Mouse (Mus musculus) spleen, adult 2 months (tissue): ENCODE measurements at regions not wholly inside any gene's neighbourhood (a gene's known extent, or its start where the extent isn't known, plus 50 kb on each side); places are given as distances from the start of the nearest gene placed in this dataset.

Experiments
- CTCF ChIP-seq: fragments of 200-500 bp; IDR thresholded peaks from 2 replicates; pipeline ENCODE4 v1.5.1; 2011; ENCODE audit warnings: mild to moderate bottlenecking, inconsistent platforms; ENCODE audit not compliant: insufficient read depth, insufficient read length, insufficient replicate concordance; ENCODE audit errors: extremely low read depth
- POLR2A ChIP-seq: fragments of 200-500 bp; IDR thresholded peaks from 2 replicates; pipeline ENCODE4 v1.6.1; 2011; ENCODE audit warnings: low read depth, low read length, inconsistent platforms

- TF ChIP-seq CTCF (no peak), POLR2A (no peak)
Observed at GRCm38 (mm10) chr2:51376597-51376996, 227.7 kb upstream of the Rnd3 start.
